Mouse (Mus musculus) limb, embryonic 12.5 days (tissue): ENCODE data around the gene Ankrd54. TPM values are rescaled to one million over a fixed set of nuclear protein-coding genes. Genes with fewer than 3 reads are reported as not detected.
"Not testable (repeated sequence)": the region's sequence is repeated elsewhere in the genome, so short reads cannot be mapped to it uniquely, and the experiment has no call there.

Source experiments
- ATAC-seq: fragments of 200-750 bp; cut with Nextera tagmentation; 2 replicates; pipeline ENCODE4 v1.8.0; 2017; ENCODE audit warnings: low read depth, moderate TSS enrichment; ENCODE audit not compliant: insufficient number of reproducible peaks, insufficient read depth, low FRiP score, low TSS enrichment
- H3K27ac ChIP-seq: fragments of 300-500 bp; sonication (generic); 2 replicates; pipeline ENCODE4 v1.5.1; 2016; ENCODE audit warnings: mild to moderate bottlenecking, moderate library complexity
- H3K27me3 ChIP-seq: fragments of 300-500 bp; sonication (generic); 2 replicates; pipeline ENCODE4 v1.6.1; 2016; ENCODE audit warnings: mild to moderate bottlenecking, moderate library complexity
- H3K36me3 ChIP-seq: fragments of 300-500 bp; sonication (generic); 2 replicates; pipeline ENCODE4 v1.6.1; 2016; ENCODE audit warnings: mild to moderate bottlenecking, moderate library complexity
- H3K4me1 ChIP-seq: fragments of 300-500 bp; sonication (generic); replicated peaks from 2 replicates; pipeline ENCODE4 v1.6.1; 2016
- H3K4me2 ChIP-seq: fragments of 300-500 bp; sonication (generic); 2 replicates; pipeline ENCODE4 v1.6.1; 2016; ENCODE audit warnings: mild to moderate bottlenecking, moderate library complexity
- H3K4me3 ChIP-seq: fragments of 300-500 bp; sonication (generic); replicated peaks from 2 replicates; pipeline ENCODE4 v1.5.1; 2016; ENCODE audit warnings: mild to moderate bottlenecking
- H3K9ac ChIP-seq: fragments of 300-500 bp; sonication (generic); replicated peaks from 2 replicates; pipeline ENCODE4 v1.6.1; 2016; ENCODE audit warnings: mild to moderate bottlenecking, moderate library complexity
- H3K9me3 ChIP-seq: fragments of 300-500 bp; sonication (generic); 2 replicates; pipeline ENCODE4 v1.6.1; 2016; ENCODE audit warnings: mild to moderate bottlenecking, moderate library complexity
- WGBS: fragments of 180-500 bp; shearing (Covaris S2); methylation state at CpG from one replicate; pipeline ENCODE4 v1.1.7; 2016; 5-methylcytosine and 5-hydroxymethylcytosine counted together
- polyA plus RNA-seq: library from polyadenylated mRNA; unstranded; fragments of >200 nt; fragmentation: Nextera tagmentation; extraction: Ambion mirVana; gene quantifications from 2 replicates; pipeline ENCODE4 v1.2.1, GENCODE M21; 2016

Ankrd54 gene
- polyA plus RNA-seq, 1 experiment from 2014 or later = 67.1 TPM

GRCm38 (mm10) chr15:79041585-79041984 lies 21.1 kb downstream of the Ankrd54 start, which contains the start of gene Galr3:
TSS of gene Galr3 (plus strand) at chr15:79041885.
- H3K36me3 ChIP-seq = peaks cover 6% of the 10 kb centered on the region
- H3K27ac ChIP-seq = no peak within 1 kb of the TSS
- peak within 1 kb of the TSS; percentile 99 for H3K4me2 ChIP-seq
- WGBS = 71% methylated on average over 6 of the region's 6 CpGs
- H3K9me3 ChIP-seq = no peaks in the 10 kb centered on the region
- peak within 1 kb of the TSS; percentile 60 for H3K9ac ChIP-seq
- ATAC-seq = no peak
- H3K4me3 ChIP-seq = peak within 1 kb of the TSS; percentile 63
- peaks cover 52% of the 10 kb centered on the region for H3K4me1 ChIP-seq
- H3K27me3 ChIP-seq = peaks cover 36% of the 10 kb centered on the region

DNA sequence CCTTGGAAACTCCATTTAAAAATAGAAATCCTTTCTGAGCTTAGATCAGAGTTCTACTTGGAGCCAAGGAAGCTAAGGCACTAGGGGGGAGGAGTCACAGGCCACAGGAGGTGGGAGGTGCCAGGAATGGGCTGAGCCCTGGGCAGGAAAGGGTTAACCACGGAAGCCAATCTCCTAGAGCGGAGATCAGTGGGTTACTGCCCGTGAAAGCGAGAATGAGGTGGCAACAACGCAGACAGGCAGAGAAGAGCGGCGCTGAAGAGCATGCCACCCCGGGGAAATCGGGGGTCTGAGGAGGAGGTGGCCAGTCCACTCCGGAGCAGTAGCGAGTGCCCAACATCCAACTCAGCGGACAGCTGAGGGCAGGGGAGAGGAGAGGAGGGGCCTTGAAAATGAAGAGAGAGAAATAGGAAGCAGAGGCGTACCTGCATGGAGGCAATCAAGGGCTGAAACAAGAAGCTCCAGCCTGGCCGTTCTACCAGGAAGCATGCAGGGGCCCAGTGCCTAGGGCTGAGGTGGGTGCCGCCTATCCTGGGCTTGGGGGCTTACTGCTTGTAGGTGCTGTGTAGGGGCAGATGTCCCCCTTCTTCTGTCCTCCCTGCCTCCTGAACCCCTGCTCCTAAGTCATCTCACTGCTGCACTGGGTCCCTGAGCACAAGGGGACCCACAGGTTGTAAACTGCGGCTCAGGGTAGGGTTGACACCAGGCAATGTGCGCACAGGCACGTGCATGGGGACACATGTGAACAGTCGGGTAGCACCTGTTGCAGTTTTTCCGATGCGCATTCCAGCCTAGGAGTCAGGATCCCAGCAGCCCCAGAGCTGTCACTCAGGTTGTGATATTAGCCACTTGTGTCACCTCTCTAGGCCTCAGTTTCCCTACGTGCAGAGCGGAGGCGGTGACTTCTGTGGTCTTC lies 21.9 kb downstream of the Ankrd54 start:
- Histone ChIP-seq H3K4me2 (peak overlapping the region; percentile 56), H3K27me3 (peaks cover 36% of the 10 kb centered on the region), H3K36me3 (peaks cover 14% of the 10 kb centered on the region), H3K27ac (no peak overlapping the region), H3K9me3 (no peaks in the 10 kb centered on the region), H3K4me1 (peaks cover 52% of the 10 kb centered on the region), H3K4me3 (peak overlapping the region; percentile 34), H3K9ac (0 out of 2 replicates have a peak overlapping the region, but pooled peaks have one; percentile 27)
- WGBS = 20% methylated on average over 24 of the region's 24 CpGs
- no peak for ATAC-seq

DNA sequence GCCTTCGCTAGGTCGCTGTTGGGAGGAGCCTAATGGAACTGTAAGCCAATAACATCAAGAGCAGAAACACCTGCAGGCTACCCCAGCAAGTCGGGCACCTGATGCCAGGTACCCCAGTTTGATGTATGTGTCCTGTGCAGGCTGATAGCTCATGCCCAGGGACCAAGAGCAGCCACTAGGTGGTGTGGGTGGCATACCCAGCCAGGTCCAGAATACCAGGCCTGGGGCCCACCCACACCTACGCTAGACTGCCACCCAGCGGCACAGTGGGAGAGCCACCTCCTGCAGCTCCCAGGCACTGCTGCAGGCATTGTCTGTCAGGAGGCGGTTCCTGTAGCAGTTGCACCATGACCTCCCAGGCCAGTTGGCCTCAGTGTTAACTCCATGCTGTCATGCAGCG lies 23.8 kb downstream of the Ankrd54 start:
- H3K9me3 ChIP-seq = no peaks in the 10 kb centered on the region
- no peak overlapping the region for H3K9ac ChIP-seq
- H3K27ac ChIP-seq = no peak overlapping the region
- peaks cover 32% of the 10 kb centered on the region for H3K36me3 ChIP-seq
- H3K4me1 ChIP-seq = peaks cover 41% of the 10 kb centered on the region
- peaks cover 35% of the 10 kb centered on the region for H3K27me3 ChIP-seq
- WGBS = 28% methylated on average over 7 of the region's 7 CpGs
- no peak overlapping the region for H3K4me2 ChIP-seq
- ATAC-seq = no peak
- H3K4me3 ChIP-seq = no peak overlapping the region

- peaks cover 41% of the 10 kb centered on the region for H3K4me1 ChIP-seq
- WGBS = 69% methylated on average over 10 of the region's 10 CpGs
- no peak for ATAC-seq
- H3K4me2 ChIP-seq = peak overlapping the region; percentile 23; the same call in 1 of the 2 replicates
- no peak overlapping the region for H3K27ac ChIP-seq
- no peak overlapping the region for H3K9ac ChIP-seq
- H3K27me3 ChIP-seq = peaks cover 30% of the 10 kb centered on the region
- H3K36me3 ChIP-seq = peaks cover 36% of the 10 kb centered on the region
- H3K4me3 ChIP-seq = no peak overlapping the region
- H3K9me3 ChIP-seq = no peaks in the 10 kb centered on the region
Measured at GRCm38 (mm10) chr15:79038331-79038730, 24.4 kb downstream of the Ankrd54 start.

- ATAC-seq = no peak
- 14% methylated on average over 14 of the region's 14 CpGs for WGBS
- Histone ChIP-seq H3K9ac (no peak overlapping the region), H3K4me3 (no peak overlapping the region), H3K9me3 (no peaks in the 10 kb centered on the region), H3K36me3 (peaks cover 36% of the 10 kb centered on the region), H3K4me2 (peak overlapping the region; percentile 23), H3K4me1 (peaks cover 37% of the 10 kb centered on the region), H3K27me3 (peaks cover 26% of the 10 kb centered on the region), H3K27ac (no peak overlapping the region)
Measured at GRCm38 (mm10) chr15:79037913-79038328, 24.8 kb downstream of the Ankrd54 start.

DNA sequence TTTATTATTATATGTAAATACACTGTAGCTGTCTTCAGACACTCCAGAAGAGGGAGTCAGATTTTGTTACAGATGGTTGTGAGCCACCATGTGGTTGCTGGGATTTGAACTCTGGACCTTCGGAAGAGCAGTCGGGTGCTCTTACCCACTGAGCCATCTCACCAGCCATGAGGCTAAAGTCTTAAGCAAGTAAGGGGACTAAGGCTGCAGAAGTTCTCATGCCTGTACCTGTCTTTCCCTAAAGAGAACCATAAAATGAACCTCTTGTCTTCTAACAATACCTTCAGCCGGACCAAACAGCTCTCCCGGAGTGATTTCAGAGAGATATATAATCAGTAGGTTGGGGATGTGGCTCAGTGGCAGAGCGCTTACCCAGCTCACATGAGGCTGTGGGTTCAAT lies 30.8 kb downstream of the Ankrd54 start:
- H3K4me3 ChIP-seq, ATAC-seq: not testable (repeated sequence)

DNA sequence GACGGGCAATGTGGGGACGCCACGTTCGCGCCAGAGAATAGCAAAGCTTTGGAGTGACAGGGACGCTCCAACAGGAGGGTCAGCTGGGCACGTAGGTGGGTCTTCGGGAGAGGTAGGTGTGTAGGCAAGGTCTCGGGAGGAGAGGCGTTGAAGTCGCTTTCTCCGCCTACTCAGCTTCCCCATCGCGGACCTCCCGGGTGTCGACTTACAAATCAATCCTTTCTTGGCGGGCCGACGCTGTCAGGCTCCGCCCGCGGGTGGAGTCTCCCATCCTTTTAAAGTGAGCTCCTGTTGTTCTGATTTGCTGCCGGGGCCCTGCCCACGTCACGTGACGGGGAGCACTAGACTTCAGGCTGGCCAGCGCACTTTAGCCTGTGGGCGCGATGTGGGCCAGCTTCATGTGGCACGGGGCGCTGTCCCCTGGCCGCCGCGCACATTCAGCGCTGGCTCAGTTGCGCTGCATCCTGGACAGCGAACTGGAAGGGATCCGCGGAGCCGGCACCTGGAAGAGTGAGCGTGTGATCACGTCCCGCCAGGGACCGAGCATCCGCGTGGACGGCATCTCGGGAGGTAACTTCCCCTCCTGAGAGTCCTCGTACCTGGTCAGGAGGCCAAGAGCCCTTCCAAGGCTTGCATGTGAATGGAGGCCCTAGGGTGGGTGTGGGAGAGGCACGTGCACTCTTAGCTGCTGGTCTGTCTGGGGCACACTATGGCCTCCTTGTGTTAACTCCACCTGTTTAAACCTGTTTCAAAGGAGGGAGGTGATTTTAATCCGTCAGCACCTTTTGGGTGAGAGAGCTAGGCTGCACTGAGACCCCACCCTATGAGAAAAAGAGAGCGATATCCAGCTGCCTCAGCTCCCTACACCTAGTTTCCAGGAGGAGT lies 31.9 kb downstream of the Ankrd54 start:
- ATAC-seq = peak; percentile 83
- Histone ChIP-seq H3K27ac (peak overlapping the region; percentile 78), H3K9me3 (no peaks in the 10 kb centered on the region), H3K4me1 (peaks cover 31% of the 10 kb centered on the region), H3K9ac (peak overlapping the region; percentile 100), H3K4me2 (peak overlapping the region; percentile 73), H3K36me3 (peaks cover 24% of the 10 kb centered on the region), H3K27me3 (no peaks in the 10 kb centered on the region), H3K4me3 (peak overlapping the region; percentile 79)
- WGBS = under 1% methylated on average over 52 of the region's 52 CpGs

More for the DNA sequence above, 30.8 kb downstream of the Ankrd54 start:
- not testable (repeated sequence) for H3K9me3 ChIP-seq, H3K9ac ChIP-seq, H3K27ac ChIP-seq, H3K27me3 ChIP-seq
- 89% methylated on average over 5 of the region's 5 CpGs for WGBS
- H3K36me3 ChIP-seq = peaks cover 36% of the 10 kb centered on the region
- peak overlapping the region; percentile 73; the same call in 1 of the 2 replicates for H3K4me2 ChIP-seq
- H3K4me1 ChIP-seq = peaks cover 21% of the 10 kb centered on the region

- Histone ChIP-seq H3K9ac (peak overlapping the region; percentile 100), H3K4me2 (peak overlapping the region; percentile 73), H3K4me1 (peaks cover 37% of the 10 kb centered on the region), H3K27ac (peak overlapping the region; percentile 75), H3K9me3 (no peaks in the 10 kb centered on the region), H3K4me3 (peak overlapping the region; percentile 79), H3K36me3 (peaks cover 14% of the 10 kb centered on the region), H3K27me3 (no peaks in the 10 kb centered on the region)
- 10% methylated on average over 11 of the region's 11 CpGs for WGBS
- ATAC-seq = no peak
Measured at GRCm38 (mm10) chr15:79029519-79030241, 33.0 kb downstream of the Ankrd54 start.

GRCm38 (mm10) chr15:79028823-79029484 lies 33.7 kb downstream of the Ankrd54 start:
- H3K36me3 ChIP-seq = peaks cover 7% of the 10 kb centered on the region
- H3K4me2 ChIP-seq = peak overlapping the region; percentile 73
- peak overlapping the region; percentile 79 for H3K4me3 ChIP-seq
- no peak for ATAC-seq
- no peaks in the 10 kb centered on the region for H3K9me3 ChIP-seq
- peaks cover 37% of the 10 kb centered on the region for H3K4me1 ChIP-seq
- H3K27me3 ChIP-seq = no peaks in the 10 kb centered on the region
- peak overlapping the region; percentile 99 for H3K27ac ChIP-seq
- H3K9ac ChIP-seq = peak overlapping the region; percentile 100
- 26% methylated on average over 16 of the region's 16 CpGs for WGBS

DNA sequence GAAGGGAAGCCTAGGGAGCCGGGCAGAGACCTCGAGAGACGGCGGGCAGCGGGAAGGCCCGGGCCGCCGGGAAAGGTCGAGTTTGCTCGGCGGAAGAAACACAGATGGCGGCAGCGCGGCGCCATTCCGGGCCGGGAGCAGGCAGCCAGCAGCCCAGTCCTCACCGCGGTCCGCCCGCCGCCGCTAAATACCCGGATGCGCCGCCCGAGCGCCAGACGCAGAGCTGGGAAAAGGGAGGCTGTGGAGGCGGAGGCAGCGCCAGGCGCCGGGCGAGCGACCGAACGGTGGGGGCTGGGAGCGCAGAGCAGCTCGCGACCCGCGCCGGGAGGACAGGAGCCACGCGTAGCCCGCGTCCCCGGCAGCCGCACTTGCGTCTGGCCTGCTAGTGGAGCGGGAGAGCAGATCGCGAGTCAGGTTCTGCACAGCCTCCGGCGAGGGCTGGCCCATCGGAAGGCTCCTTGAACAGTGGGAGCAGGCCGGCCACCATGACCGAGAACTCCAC lies 34.4 kb downstream of the Ankrd54 start, which contains the start of gene H1f0:
TSS of gene H1f0 (plus strand) at position 214 of the 502 bp plus-strand sequence.
- Histone ChIP-seq H3K4me3 (peak within 1 kb of the TSS; percentile 79), H3K4me1 (peaks cover 37% of the 10 kb centered on the region), H3K9me3 (no peaks in the 10 kb centered on the region), H3K4me2 (peak within 1 kb of the TSS; percentile 73), H3K9ac (peak within 1 kb of the TSS; percentile 100), H3K27me3 (no peaks in the 10 kb centered on the region; the same call in 1 of the 2 replicates), H3K36me3 (0 out of 2 replicates have a peak, but pooled peaks cover 3% of the 10 kb centered on the region), H3K27ac (peak within 1 kb of the TSS; percentile 99)
- peak; percentile 63 for ATAC-seq
- WGBS = 0% methylated on average over 58 of the region's 58 CpGs
